Mouse (Mus musculus) midbrain, embryonic 12.5 days (tissue): ENCODE measurements at regions not wholly inside any gene's neighbourhood (a gene's known extent, or its start where the extent isn't known, plus 50 kb on each side); places are given as distances from the start of the nearest gene placed in this dataset. TPM values are rescaled to one million over a fixed set of nuclear protein-coding genes. Genes with fewer than 3 reads are reported as not detected.

Experiments
- microRNA-seq: library from miRNA; unstranded; fragments of <30 nt; microRNA quantifications from one replicate; pipeline ENCODE4, GENCODE M21; 2017

Small RNA genes in the stretch of these regions (microRNA-seq; reads per million reads assigned to microRNA genes)
- not detected for gene Gm27878
